Mouse (Mus musculus): ENCODE results near the gene Ralgapa2. TPM values are rescaled to one million over a fixed set of nuclear protein-coding genes. Genes with fewer than 3 reads are reported as not detected.

The Ralgapa2 gene
- polyA plus RNA-seq, 1 experiment: 14.5 TPM

GRCm38 (mm10) chr2:146423710-146424301 lies 88.3 kb downstream of the Ralgapa2 start:
- TF ChIP-seq POLR2A (IDR thresholded peaks at IDR 0.05; ENCODE audit: borderline replicate concordance, extremely low read depth, insufficient read depth, insufficient read length, poor library complexity, severe bottlenecking): no peak
- no peak for TF ChIP-seq CTCF (IDR thresholded peaks at IDR 0.05; ENCODE audit: borderline replicate concordance, extremely low read depth, insufficient read depth, insufficient read length)
- DNase-seq (ENCODE audit: low read depth): no peak

GRCm38 (mm10) chr2:146423032-146423691 lies 89.0 kb downstream of the Ralgapa2 start:
- TF ChIP-seq POLR2A (IDR thresholded peaks at IDR 0.05; ENCODE audit: borderline replicate concordance, extremely low read depth, insufficient read depth, insufficient read length, poor library complexity, severe bottlenecking) (no peak), CTCF (IDR thresholded peaks at IDR 0.05; ENCODE audit: borderline replicate concordance, extremely low read depth, insufficient read depth, insufficient read length) (no peak)
- peak; percentile 43 for DNase-seq (ENCODE audit: low read depth)

GRCm38 (mm10) chr2:146416283-146416682 lies 95.9 kb downstream of the Ralgapa2 start:
- TF ChIP-seq CTCF (IDR thresholded peaks at IDR 0.05; ENCODE audit: borderline replicate concordance, extremely low read depth, insufficient read depth, insufficient read length) (no peak), POLR2A (IDR thresholded peaks at IDR 0.05; ENCODE audit: borderline replicate concordance, extremely low read depth, insufficient read depth, insufficient read length, poor library complexity, severe bottlenecking) (no peak)
- DNase-seq (ENCODE audit: low read depth): no peak

GRCm38 (mm10) chr2:146414484-146415291 lies 97.5 kb downstream of the Ralgapa2 start:
- TF ChIP-seq CTCF (IDR thresholded peaks at IDR 0.05; ENCODE audit: borderline replicate concordance, extremely low read depth, insufficient read depth, insufficient read length) (peak; percentile 88), POLR2A (IDR thresholded peaks at IDR 0.05; ENCODE audit: borderline replicate concordance, extremely low read depth, insufficient read depth, insufficient read length, poor library complexity, severe bottlenecking) (no peak)
- peak; percentile 95 for DNase-seq (ENCODE audit: low read depth)

DNA sequence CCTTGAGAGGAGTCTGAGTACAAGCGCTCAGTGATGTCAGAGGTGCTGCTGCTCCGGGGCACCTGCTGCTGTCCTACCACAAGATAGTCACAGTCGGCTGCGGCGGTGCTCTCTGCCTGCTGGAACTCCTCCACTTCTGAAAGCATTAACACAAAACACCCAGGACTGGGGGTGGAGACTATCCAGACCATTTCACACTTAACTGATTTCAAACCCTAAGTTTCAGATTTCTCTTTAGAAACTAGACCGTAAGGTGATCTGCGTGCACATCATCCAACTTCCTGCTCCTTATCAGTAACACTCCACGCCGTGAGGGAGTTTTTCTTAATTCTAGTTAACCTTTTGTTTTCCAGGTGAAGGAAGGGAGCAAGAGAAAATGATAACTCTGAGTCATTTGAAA lies 99.4 kb downstream of the Ralgapa2 start:
- DNase-seq (ENCODE audit: low read depth): no peak
- no peak for TF ChIP-seq CTCF (IDR thresholded peaks at IDR 0.05; ENCODE audit: borderline replicate concordance, extremely low read depth, insufficient read depth, insufficient read length)
- TF ChIP-seq POLR2A (IDR thresholded peaks at IDR 0.05; ENCODE audit: borderline replicate concordance, extremely low read depth, insufficient read depth, insufficient read length, poor library complexity, severe bottlenecking): no peak

DNA sequence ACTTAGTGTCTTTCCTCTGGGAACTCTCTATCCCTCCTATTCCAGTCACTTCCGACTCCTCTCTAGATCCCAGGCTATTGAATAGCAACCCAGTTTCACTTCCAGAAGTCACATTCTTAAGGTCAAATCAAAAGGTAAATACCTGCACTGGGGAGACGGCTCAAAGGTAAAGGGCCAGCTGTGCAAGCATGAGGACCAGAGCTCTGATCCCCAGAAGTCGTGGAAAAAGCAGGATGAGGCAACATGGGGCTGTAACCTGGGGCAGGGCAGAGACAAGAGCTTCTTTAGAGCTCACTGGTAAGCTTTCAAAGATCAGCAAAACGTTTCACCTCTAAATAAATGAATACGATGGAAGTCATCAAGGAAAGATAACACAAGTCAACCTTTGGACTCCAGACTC lies 100.2 kb downstream of the Ralgapa2 start:
- no peak for DNase-seq (ENCODE audit: low read depth)
- TF ChIP-seq CTCF (IDR thresholded peaks at IDR 0.05; ENCODE audit: borderline replicate concordance, extremely low read depth, insufficient read depth, insufficient read length) (no peak), POLR2A (IDR thresholded peaks at IDR 0.05; ENCODE audit: borderline replicate concordance, extremely low read depth, insufficient read depth, insufficient read length, poor library complexity, severe bottlenecking) (no peak)

DNA sequence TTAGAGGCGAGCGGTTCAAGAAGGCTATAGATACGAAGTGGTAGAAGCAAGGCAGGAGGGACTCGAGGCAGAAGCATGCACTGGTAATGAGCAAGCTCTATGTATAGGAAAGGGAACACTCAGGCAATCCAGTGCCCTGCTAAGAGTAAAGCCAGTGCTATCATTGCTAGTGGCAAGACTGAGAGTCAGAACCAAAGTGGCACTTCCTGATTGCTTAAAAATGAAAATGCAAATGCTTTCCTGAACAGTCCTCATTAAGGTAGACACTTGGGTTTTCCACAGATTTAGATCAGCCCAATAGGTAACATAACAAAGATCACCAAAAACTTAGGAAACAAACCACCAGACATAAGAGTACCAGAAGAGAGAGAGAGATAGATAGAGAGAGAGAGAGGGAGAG lies 105.1 kb downstream of the Ralgapa2 start:
- no peak for DNase-seq (ENCODE audit: low read depth)
- TF ChIP-seq CTCF (IDR thresholded peaks at IDR 0.05; ENCODE audit: borderline replicate concordance, extremely low read depth, insufficient read depth, insufficient read length): no peak
- TF ChIP-seq POLR2A (IDR thresholded peaks at IDR 0.05; ENCODE audit: borderline replicate concordance, extremely low read depth, insufficient read depth, insufficient read length, poor library complexity, severe bottlenecking): no peak

DNA sequence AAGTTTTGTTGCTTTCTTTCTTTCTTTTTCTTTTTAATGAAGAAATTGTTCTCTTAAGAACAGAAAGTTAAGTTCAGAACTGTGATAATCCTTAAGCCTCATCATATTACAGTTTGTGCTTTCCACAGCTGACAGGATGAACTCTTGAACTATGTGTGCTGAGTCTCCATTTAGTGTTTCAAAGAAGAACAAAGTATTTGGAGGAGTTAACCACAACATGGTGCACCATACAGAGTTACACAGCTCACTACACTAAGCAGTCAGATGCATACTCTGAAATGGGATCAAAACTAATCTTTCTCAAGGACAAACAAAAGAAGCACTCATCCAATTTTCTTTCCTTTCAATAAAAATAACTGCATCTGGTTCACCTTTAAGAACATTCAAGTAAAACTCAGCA lies 110.6 kb downstream of the Ralgapa2 start:
- no peak for DNase-seq (ENCODE audit: low read depth)
- TF ChIP-seq POLR2A (IDR thresholded peaks at IDR 0.05; ENCODE audit: borderline replicate concordance, extremely low read depth, insufficient read depth, insufficient read length, poor library complexity, severe bottlenecking): no peak
- TF ChIP-seq CTCF (IDR thresholded peaks at IDR 0.05; ENCODE audit: borderline replicate concordance, extremely low read depth, insufficient read depth, insufficient read length): no peak

GRCm38 (mm10) chr2:146400738-146401137 lies 111.4 kb downstream of the Ralgapa2 start:
- TF ChIP-seq CTCF (IDR thresholded peaks at IDR 0.05; ENCODE audit: borderline replicate concordance, extremely low read depth, insufficient read depth, insufficient read length) (no peak), POLR2A (IDR thresholded peaks at IDR 0.05; ENCODE audit: borderline replicate concordance, extremely low read depth, insufficient read depth, insufficient read length, poor library complexity, severe bottlenecking) (no peak)
- no peak for DNase-seq (ENCODE audit: low read depth)

GRCm38 (mm10) chr2:146398211-146398865 lies 113.8 kb downstream of the Ralgapa2 start:
- peak; percentile 35 for DNase-seq (ENCODE audit: low read depth)
- TF ChIP-seq CTCF (IDR thresholded peaks at IDR 0.05; ENCODE audit: borderline replicate concordance, extremely low read depth, insufficient read depth, insufficient read length) (no peak), POLR2A (IDR thresholded peaks at IDR 0.05; ENCODE audit: borderline replicate concordance, extremely low read depth, insufficient read depth, insufficient read length, poor library complexity, severe bottlenecking) (no peak)

DNA sequence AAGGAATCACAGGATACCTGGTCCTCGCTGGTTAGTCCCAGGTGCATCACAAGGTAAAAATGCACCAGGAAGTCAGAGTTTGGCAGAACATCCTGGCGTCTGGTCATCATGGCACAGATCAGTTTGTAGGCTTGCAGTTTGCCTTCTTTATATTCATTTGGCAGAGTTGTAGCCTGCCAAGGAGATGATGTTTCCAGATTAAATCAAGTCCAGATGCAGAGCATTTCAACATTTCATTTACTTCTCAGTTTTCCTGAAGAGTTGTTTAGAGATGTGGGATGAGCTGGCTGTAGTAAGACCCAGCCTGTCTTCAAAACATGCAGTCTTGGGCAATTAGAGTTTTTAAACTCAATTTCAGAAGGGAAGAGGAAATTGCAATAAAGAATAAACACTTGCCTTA lies 124.9 kb downstream of the Ralgapa2 start:
- TF ChIP-seq POLR2A (IDR thresholded peaks at IDR 0.05; ENCODE audit: borderline replicate concordance, extremely low read depth, insufficient read depth, insufficient read length, poor library complexity, severe bottlenecking) (no peak), CTCF (IDR thresholded peaks at IDR 0.05; ENCODE audit: borderline replicate concordance, extremely low read depth, insufficient read depth, insufficient read length) (no peak)
- no peak for DNase-seq (ENCODE audit: low read depth)
